Comparison of ENCODE assay signal across 10 mouse cellular contexts in genomic region chr19:60340234-60340633, GRCm38 (mm10).
DNase-seq lines count a peak whose midpoint lies in the region; ATAC-seq and TF ChIP-seq lines count a peak whose summit lies in the region.
"Had no signal": no experiment of that assay in that cellular context is flagged by ENCODE, and none has a peak within 500 bp of the region (broad histone marks: within the 10 kb centered on the region; RNA-seq: fewer than 3 reads in every experiment).

No protein-coding gene starts in this region.

- TF ChIP-seq EP300 in CH12.LX (IDR thresholded peaks at IDR 0.05; ENCODE audit: low read length): no peak

- H3K36me3 ChIP-seq in limb, embryonic 11.5 days (ENCODE audit: control insufficient read depth, insufficient read depth, low read length): no peaks in the 10 kb centered on the region
- H3K36me3 ChIP-seq in limb, embryonic 10.5 days: no peaks in the 10 kb centered on the region
- H3K36me3 ChIP-seq in CH12.LX (replicated peaks in 1 of 2; ENCODE audit: control insufficient read depth in 1 of 2, insufficient read depth in 1 of 2, low read length in 1 of 2): no peaks in the 10 kb centered on the region
- H3K36me3 ChIP-seq in embryonic facial prominence, embryonic 10.5 days (replicated peaks): no peaks in the 10 kb centered on the region
- H3K36me3 ChIP-seq in heart, embryonic 12.5 days: no peaks in the 10 kb centered on the region
- no peaks in the 10 kb centered on the region for H3K36me3 ChIP-seq in midbrain, embryonic 11.5 days (ENCODE audit: control insufficient read depth, insufficient read depth, low read length)

- no peaks in the 10 kb centered on the region for H3K4me1 ChIP-seq in limb, embryonic 11.5 days (ENCODE audit: control insufficient read depth, insufficient read depth, low read length)
- H3K4me1 ChIP-seq in limb, embryonic 10.5 days: peaks cover 10% of the 10 kb centered on the region; the same call in 1 of the 2 replicates
- H3K4me1 ChIP-seq in CH12.LX (ENCODE audit: control insufficient read depth in 1 of 2, insufficient read depth in 2 of 2): peaks cover 0 to 6% of the 10 kb centered on the region in 2 experiments; a peak in 2 of 4 replicates
- no peaks in the 10 kb centered on the region for H3K4me1 ChIP-seq in embryonic facial prominence, embryonic 10.5 days
- H3K4me1 ChIP-seq in heart, embryonic 12.5 days (replicated peaks): no peaks in the 10 kb centered on the region
- H3K4me1 ChIP-seq in midbrain, embryonic 11.5 days (ENCODE audit: control insufficient read depth, insufficient read depth, low read length): no peaks in the 10 kb centered on the region

- no peaks in the 10 kb centered on the region for H3K79me2 ChIP-seq in CH12.LX (replicated peaks; ENCODE audit: control insufficient read depth, extremely low read depth, insufficient read depth, poor library complexity, severe bottlenecking)

- no peaks in the 10 kb centered on the region for H3K9me3 ChIP-seq in limb, embryonic 11.5 days (ENCODE audit: control insufficient read depth, low read length)
- no peaks in the 10 kb centered on the region for H3K9me3 ChIP-seq in limb, embryonic 10.5 days (replicated peaks)
- no peaks in the 10 kb centered on the region for H3K9me3 ChIP-seq in CH12.LX (replicated peaks; ENCODE audit: low read length)
- H3K9me3 ChIP-seq in embryonic facial prominence, embryonic 10.5 days: no peaks in the 10 kb centered on the region
- no peaks in the 10 kb centered on the region for H3K9me3 ChIP-seq in heart, embryonic 12.5 days (replicated peaks)
- H3K9me3 ChIP-seq in midbrain, embryonic 11.5 days (ENCODE audit: control insufficient read depth, low read length): no peaks in the 10 kb centered on the region

- dilution Hi-C loops in CH12.LX (cut with MboI; ENCODE audit: extremely low pct_ligation_motif_present, extremely low pct_unique_long_range_greater_than_20kb, low sequenced_read_pairs): no loop called here

- no peak overlapping the region for H3K9ac ChIP-seq in limb, embryonic 11.5 days (ENCODE audit: low read length)
- H3K9ac ChIP-seq in CH12.LX (ENCODE audit: insufficient read depth, low read depth): no peak overlapping the region
- no peak overlapping the region for H3K9ac ChIP-seq in heart, embryonic 12.5 days
- H3K9ac ChIP-seq in midbrain, embryonic 11.5 days (ENCODE audit: low read length): no peak overlapping the region

- H3K4me3 ChIP-seq in limb, embryonic 11.5 days (ENCODE audit: low read depth, low read length): no peak overlapping the region
- no peak overlapping the region for H3K4me3 ChIP-seq in limb, embryonic 10.5 days
- H3K4me3 ChIP-seq in CH12.LX (replicated peaks in 1 of 3; ENCODE audit: low read depth in 2 of 3, low read length in 2 of 3, poor library complexity in 1 of 3): no peak overlapping the region
- H3K4me3 ChIP-seq in embryonic facial prominence, embryonic 10.5 days: no peak overlapping the region
- H3K4me3 ChIP-seq in heart, embryonic 12.5 days: no peak overlapping the region
- H3K4me3 ChIP-seq in midbrain, embryonic 11.5 days (ENCODE audit: low read depth, low read length): no peak overlapping the region

- in situ Hi-C loops in CH12.LX (cut with MboI; ENCODE audit: low pct_ligation_motif_present, low pct_unique_long_range_greater_than_20kb, low sequenced_read_pairs): loop anchor here (25.0 kb wide), 1 partner anchor 903 kb away; no protein-coding TSS in a partner anchor

- 68% methylated on average over 6 of the region's 6 CpGs for WGBS in limb, embryonic 11.5 days
- 72% methylated on average over 6 of the region's 6 CpGs for WGBS in limb, embryonic 10.5 days
- 90% methylated on average over 6 of the region's 6 CpGs for WGBS in embryonic facial prominence, embryonic 10.5 days
- 79% methylated on average over 6 of the region's 6 CpGs for WGBS in heart, embryonic 12.5 days
- WGBS in midbrain, embryonic 11.5 days: 88% methylated on average over 6 of the region's 6 CpGs

- TF ChIP-seq RAD21 in CH12.LX (IDR thresholded peaks at IDR 0.05; ENCODE audit: low read depth, low read length): no peak; the same call in none of the 2 replicates

- no peak overlapping the region for H3K4me2 ChIP-seq in limb, embryonic 11.5 days (ENCODE audit: low read depth, severe bottlenecking)
- H3K4me2 ChIP-seq in CH12.LX (ENCODE audit: insufficient read depth, low read depth, poor library complexity, severe bottlenecking): no peak overlapping the region
- H3K4me2 ChIP-seq in heart, embryonic 12.5 days: no peak overlapping the region
- H3K4me2 ChIP-seq in midbrain, embryonic 11.5 days: no peak overlapping the region

- no peak overlapping the region for H3K27ac ChIP-seq in limb, embryonic 11.5 days (replicated peaks; ENCODE audit: low read depth, low read length)
- no peak overlapping the region for H3K27ac ChIP-seq in limb, embryonic 10.5 days
- H3K27ac ChIP-seq in CH12.LX (ENCODE audit: insufficient read depth, low read depth): no peak overlapping the region
- H3K27ac ChIP-seq in embryonic facial prominence, embryonic 10.5 days (replicated peaks): no peak overlapping the region
- H3K27ac ChIP-seq in heart, embryonic 12.5 days (ENCODE audit: poor library complexity, severe bottlenecking): no peak overlapping the region
- no peak overlapping the region for H3K27ac ChIP-seq in midbrain, embryonic 11.5 days (ENCODE audit: low read depth, low read length)

- no peaks in the 10 kb centered on the region for H3K27me3 ChIP-seq in limb, embryonic 11.5 days (ENCODE audit: control insufficient read depth, insufficient read depth, low read length)
- H3K27me3 ChIP-seq in limb, embryonic 10.5 days (ENCODE audit: low read depth, poor library complexity, severe bottlenecking): peaks cover 18% of the 10 kb centered on the region; the same call in 1 of the 2 replicates
- H3K27me3 ChIP-seq in CH12.LX (replicated peaks): no peaks in the 10 kb centered on the region
- H3K27me3 ChIP-seq in embryonic facial prominence, embryonic 10.5 days (replicated peaks; ENCODE audit: low read depth, poor library complexity, severe bottlenecking): no peaks in the 10 kb centered on the region
- no peaks in the 10 kb centered on the region for H3K27me3 ChIP-seq in heart, embryonic 12.5 days (replicated peaks)
- H3K27me3 ChIP-seq in midbrain, embryonic 11.5 days (ENCODE audit: control insufficient read depth, insufficient read depth, low read length): no peaks in the 10 kb centered on the region

- ATAC-seq in limb, embryonic 11.5 days (ENCODE audit: insufficient number of reproducible peaks, low FRiP score, low TSS enrichment, low read depth): no peak
- no peak for ATAC-seq in heart, embryonic 12.5 days (ENCODE audit: insufficient number of reproducible peaks, low FRiP score)
- ATAC-seq in midbrain, embryonic 11.5 days (ENCODE audit: low FRiP score): no peak
- ATAC-seq: hindbrain, embryonic 16.5 days had no signal

- no peak for TF ChIP-seq POLR2A in CH12.LX (IDR thresholded peaks at IDR 0.05; ENCODE audit: low read depth, low read length)

- DNase-seq in cerebellum, postnatal 10 days: peak; percentile 12 to 17
- no peak for DNase-seq in cerebellum, adult 8-10 months
- DNase-seq in limb, embryonic 11.5 days (ENCODE audit: low spot score): peak; percentile 61
- no peak for DNase-seq in limb, embryonic 10.5 days (ENCODE audit: low spot score)
- DNase-seq in CH12.LX (ENCODE audit: extremely low read depth): peak; percentile 49
- DNase-seq in embryonic facial prominence, embryonic 10.5 days (ENCODE audit: low spot score): peak; percentile 16
- no peak for DNase-seq in midbrain, embryonic 11.5 days (ENCODE audit: low spot score, missing footprints)
- DNase-seq: lung, postnatal 14 days had no signal

- TF ChIP-seq CTCF in CH12.LX (conservative IDR thresholded peaks at IDR 0.05 in 1 of 2, IDR thresholded peaks at IDR 0.05 in 1 of 2; ENCODE audit: low read depth in 2 of 2, low read length in 2 of 2): peak; percentile 18 to 47; a peak in 2 of 4 replicates

TF ChIP-seq in CH12.LX, 34 proteins besides CTCF, POLR2A, EP300 and RAD21:
- TF ChIP-seq HCFC1 (IDR thresholded peaks at IDR 0.05; ENCODE audit: low read depth, low read length): no peak
- TF ChIP-seq RCOR1 (conservative IDR thresholded peaks at IDR 0.05; ENCODE audit: low read depth, low read length): no peak
- no peak for TF ChIP-seq JUND (conservative IDR thresholded peaks at IDR 0.05; ENCODE audit: low read depth, low read length)
- TF ChIP-seq E2F4 (IDR thresholded peaks at IDR 0.05; ENCODE audit: insufficient replicate concordance, low read depth, low read length): no peak
- TF ChIP-seq NELFE (IDR thresholded peaks at IDR 0.05; ENCODE audit: low read depth, low read length): no peak
- TF ChIP-seq USF2 (conservative IDR thresholded peaks at IDR 0.05; ENCODE audit: low read depth, low read length): no peak
- TF ChIP-seq PAX5 (IDR thresholded peaks at IDR 0.05; ENCODE audit: low read length): no peak
TF ChIP-seq in CH12.LX: peak in this region for 0.

Comparison
In these comparisons a context has a peak if more than half of its experiments do, and no peak if none do; other contexts are left out.
1. DNase-seq: peak in cerebellum, postnatal 10 days (2 of 2), limb, embryonic 11.5 days (single experiment), CH12.LX (single experiment) and embryonic facial prominence, embryonic 10.5 days (single experiment); none in cerebellum, adult 8-10 months (single experiment), limb, embryonic 10.5 days (single experiment) and midbrain, embryonic 11.5 days (single experiment).